Mouse (Mus musculus): ENCODE data around the gene Naxe.

The Naxe gene

DNA sequence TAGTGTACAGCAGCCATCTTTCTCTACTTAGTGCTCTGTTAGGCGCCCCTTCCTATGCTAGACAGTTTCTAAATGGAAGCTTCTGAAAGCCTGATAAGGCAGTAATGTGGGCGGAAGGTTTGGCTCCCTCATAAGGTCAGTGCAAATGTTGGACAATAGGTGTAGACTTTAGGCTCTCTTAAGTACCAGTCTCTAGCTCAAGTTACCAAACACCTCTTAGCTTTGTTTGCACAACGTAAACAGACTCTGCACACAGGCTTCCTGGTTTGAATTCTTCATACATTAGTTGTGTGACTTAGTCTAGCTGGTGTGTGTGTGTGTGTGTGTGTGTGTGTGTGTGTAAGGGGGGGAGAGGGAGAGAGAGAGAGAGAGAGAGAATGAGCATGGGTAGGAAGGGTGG is 8.8 kb downstream of the Naxe start:
- DNase-seq, result no peak

DNA sequence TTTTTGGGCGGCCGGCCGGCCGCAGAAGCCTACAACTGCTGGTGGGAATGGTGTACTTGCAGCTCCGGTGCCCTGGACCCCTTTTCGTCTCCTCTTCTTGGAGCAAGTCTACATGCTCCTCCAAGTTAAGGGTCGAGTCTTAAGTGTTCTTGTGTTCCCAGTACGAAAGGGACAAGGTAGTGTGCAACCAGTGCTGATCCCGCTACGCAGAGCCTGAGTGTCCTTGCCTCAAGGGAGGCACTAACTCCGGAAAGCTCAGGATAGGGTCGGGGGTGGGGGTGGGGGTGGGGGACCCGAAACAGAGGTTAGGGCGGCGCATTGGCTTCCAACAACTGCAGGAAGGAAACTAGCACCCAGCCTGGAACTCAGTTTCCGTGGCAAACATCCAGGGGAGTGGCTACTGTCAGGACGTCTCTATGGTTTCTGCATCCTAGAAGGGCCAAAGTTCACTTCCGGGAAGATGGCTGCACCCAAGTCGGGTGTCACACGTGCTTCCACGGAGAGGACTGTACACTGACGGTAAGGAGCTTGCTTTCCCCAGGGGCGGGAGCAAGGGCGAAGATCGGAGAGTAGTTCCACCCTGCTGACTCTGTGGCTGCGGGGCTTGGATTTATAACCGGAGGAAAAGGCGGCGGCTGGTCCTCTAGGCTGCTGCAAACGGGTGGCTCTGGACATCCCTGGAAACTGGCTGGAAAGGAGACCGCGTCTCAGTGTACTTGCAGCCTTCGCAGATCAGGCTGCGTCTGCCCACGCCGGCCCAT is 15.5 kb downstream of the Naxe start, which contains the start of gene Gpatch4:
Gene Gpatch4 (plus strand): TSS at position 448 of the 761 bp plus-strand sequence.
- peak; percentile 96 for DNase-seq

- no peak for DNase-seq
Measured at GRCm38 (mm10) chr3:88035561-88036293, 22.6 kb downstream of the Naxe start.

DNA sequence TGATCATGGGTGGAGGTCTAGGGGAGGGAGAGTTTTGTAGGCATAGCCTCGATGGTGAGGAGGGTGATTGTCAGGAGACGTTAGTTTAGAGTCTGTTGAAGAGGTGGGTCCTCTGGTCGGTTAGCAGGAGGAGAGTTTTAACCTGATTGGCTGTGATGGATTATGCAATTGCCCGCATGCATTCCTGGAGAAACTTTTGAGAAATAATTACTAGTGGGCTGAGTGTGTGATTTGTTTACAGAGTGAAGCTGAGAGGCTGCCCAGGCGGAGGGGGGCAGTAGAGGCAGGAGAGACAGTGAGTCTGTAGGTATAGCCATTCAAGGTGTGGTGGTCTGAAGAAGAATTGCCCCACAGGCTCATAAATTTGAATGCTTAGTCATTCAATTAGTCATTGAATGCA is 24.8 kb downstream of the Naxe start:
- DNase-seq, result no peak

- DNase-seq, result no peak
Measured at GRCm38 (mm10) chr3:88030608-88031395, 27.5 kb downstream of the Naxe start.

DNA sequence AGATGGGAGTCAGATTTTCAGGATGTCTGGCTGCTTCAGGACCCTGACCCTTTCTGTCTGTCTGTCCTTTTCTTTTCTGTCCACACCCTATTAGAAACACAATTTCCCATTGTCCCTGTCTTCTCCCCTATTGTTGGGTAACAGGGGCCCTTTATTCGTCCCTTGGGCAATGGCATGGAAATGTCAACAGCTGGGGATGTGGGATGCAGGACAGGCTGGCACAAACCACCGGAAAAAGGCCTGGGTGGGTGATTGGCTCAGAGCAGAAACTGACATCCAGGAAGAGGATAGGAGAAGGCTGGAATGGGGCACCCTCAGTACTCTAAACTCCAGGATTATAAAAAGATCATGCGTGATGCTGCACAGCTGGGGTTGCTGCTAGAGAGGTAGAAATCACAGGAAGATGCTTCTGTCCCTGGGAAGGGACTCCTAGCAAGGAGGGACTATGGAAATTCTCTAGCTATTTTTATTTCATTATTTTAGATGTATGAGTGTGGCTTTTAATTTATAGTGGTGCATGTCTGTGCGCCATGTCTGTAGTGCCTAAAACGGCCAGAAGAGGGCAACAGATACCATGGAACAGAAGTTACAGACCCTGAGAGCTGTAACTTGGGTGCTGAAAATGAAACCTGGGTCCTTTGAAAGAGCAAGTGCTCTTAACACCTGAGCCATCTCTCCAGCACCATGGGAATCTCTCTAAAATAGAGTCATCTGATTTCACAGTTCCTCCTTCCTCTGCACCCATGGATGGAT is 30.7 kb downstream of the Naxe start, which contains the start of gene Hapln2:
Gene Hapln2 (minus strand): TSS at position 150 of the 753 bp plus-strand sequence.
- DNase-seq, result no peak

DNA sequence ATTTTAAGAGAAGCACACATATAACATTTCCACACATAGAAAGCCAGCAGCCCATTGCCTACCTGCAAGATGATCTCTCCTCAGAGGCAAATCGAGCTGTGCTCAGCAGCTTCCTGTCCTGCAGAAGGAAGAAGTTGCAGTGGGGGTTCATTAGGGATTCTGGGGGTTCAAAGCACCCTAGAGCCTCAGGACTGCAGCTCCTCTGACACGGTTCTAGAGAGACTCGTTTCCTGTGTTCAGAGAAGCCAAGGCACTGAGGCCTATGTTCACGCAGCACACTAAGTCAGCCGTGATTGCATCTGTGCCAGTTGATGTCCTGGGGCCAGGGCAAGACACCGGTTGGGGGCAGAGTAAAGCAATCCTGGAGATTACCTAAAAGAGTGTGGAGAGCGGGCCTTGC is 31.5 kb downstream of the Naxe start:
- DNase-seq, result no peak

DNA sequence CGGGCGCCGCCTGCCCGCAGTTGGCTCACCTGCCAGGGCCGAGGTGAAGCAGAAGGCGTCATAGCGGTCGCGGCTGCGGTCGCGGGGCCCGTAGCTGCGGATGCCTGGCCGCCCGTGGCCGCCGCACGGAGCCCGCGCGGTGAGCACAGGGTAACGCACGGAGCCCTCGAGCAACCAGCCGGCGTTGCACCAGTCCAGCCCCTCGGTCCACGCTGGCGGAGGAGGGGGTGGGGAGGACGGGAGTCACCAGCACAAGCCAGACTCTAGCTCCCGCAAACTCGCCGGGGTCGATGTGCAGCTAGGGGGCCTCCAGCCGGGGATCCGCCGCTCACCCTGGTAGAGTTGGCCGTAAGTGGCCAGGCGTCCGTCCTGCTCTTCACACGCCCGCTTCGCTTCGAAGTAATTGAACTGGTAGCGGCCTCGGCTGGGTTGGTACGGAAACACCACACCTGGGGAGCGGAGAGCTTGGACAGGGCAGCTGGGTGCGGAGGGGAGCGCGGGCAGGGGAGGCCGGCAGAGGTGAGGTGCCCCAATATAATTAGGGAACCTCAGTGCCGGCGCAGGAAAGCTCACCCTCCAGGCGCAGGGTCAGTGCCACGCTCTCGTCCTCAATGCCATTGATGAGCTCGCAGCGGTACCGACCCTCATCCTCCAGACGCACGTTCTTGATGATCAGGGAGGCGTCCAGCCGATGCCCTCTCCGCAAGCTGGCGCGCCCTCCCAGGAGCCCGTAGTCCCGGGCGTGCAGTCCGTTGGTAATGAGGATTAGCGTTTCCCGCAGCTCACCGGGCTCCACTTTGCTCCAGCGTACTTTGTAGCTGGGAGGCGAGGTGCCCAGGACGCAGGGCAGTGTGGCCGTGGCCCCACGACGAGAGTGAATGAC is 34.9 kb downstream of the Naxe start:
- DNase-seq, result no peak

DNA sequence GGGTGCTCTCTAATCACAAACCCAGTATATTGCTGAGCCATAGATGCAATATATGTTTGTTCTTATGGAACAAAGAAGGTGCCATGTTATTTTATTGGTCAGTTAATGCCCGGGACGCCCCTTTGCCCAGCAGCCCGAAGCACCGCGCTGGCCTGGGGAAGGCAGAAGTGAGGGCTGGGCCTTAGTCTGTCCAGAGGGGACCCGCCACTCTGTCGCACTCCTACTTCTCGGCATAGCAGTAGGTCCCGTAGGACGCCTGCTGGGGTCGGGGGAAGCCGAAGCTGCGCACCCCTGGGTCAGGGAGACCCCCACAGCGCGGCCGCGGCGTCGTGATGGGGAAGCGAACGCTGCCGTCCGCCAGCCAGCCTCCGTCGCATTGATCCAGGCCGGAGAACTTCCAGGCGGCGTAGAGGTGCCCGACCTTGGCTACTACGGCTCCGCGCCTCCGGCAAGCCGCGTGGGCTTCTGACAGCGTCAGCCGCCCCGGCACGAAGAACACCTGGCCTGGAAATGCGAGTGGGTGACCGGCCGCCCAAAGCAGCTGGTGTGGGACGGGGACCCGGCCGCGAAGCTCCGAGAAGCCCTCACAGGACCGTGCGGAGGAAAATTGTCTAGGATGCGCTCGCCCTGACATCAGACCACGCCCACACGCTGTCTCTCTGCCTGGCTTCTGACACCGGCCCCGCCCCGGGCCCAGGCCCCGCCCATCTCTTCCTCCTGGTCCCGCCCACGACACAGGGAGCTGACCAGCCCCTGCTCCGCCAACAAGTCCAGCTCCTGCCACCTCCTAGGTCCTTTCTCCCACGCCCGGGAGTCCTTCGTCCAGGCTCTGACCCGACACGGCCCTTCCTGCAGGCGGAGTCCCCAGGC is 35.7 kb downstream of the Naxe start:
- peak; percentile 95 for DNase-seq

DNA sequence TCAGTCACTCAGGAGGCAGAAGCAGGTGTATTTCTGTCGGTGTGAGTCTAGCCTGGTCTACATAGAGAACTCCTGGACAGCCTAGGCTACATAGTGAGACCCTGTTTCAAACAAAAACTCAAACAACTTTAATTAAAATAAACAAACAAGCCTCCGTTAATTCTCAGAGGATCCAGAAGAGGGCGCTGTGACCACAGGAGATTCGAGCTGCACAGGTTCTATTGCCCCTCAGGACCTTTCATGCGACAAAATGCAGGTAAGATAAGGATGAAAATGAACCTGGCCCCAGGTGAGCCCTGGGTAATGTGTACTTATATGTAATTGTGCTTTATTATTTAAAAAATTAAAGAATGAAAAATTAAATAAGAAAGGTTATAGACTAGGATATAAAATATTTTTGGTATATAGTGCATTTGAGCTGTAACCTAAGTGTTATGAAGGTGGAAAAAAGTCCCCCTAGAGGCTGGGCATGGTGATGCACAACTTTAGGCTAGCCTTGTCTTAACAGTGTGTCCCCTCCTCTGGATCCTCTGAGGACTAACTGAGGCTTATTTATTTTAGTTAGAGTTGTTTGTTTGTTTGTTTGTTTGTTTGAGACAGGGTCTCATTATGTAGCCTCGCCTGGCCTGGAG is 47.5 kb downstream of the Naxe start:
- DNase-seq, result peak; percentile 54
